Mouse (Mus musculus): Measurements from ENCODE around the gene Gm3047. TPM values are rescaled to one million over a fixed set of nuclear protein-coding genes. Genes with fewer than 3 reads are reported as not detected.

The Gm3047 gene
- not detected in 2 replicates for polyA plus RNA-seq (2015; fragmentation: Nextera tagmentation; extraction: Ambion mirVana)

DNA sequence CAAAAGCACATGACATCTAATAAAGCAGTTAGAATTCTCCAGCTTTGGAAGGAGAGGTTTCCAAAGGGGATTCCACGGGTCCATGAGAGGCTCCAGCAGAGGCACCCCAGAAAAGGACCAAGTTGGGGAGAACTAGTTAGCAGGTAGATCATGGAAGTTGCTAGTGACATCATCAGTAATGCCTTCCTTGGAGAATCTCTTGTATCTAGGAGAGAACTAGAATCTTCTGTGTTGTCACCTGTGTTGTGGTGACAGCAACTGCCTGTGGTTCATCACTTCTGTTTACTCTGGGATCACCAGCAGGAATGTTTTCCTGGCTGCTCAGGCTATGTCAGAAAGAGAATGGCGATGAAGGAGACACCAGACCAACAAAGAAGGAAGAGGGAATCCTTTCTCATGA, at the start of gene Gm3047:
Gene Gm3047 (plus strand): TSS at position 301 of the 400 bp plus-strand sequence.

Other genes starting within 250 kb of the Gm3047 start
- 0.15 TPM in 1 of 2 replicates, not detected in the other for gene Gm3149, start 238.1 kb upstream of the Gm3047 start, polyA plus RNA-seq (2015; fragmentation: Nextera tagmentation; extraction: Ambion mirVana)
- 4.2 and 4.7 TPM in 2 replicates for gene 2610042L04Rik, start 220.6 kb upstream of the Gm3047 start, polyA plus RNA-seq (2015; fragmentation: Nextera tagmentation; extraction: Ambion mirVana)
- gene Gm3159, start 157.9 kb upstream of the Gm3047 start, polyA plus RNA-seq (2015; fragmentation: Nextera tagmentation; extraction: Ambion mirVana), result not detected in 2 replicates
- gene Gm3164, start 140.0 kb upstream of the Gm3047 start, polyA plus RNA-seq (2015; fragmentation: Nextera tagmentation; extraction: Ambion mirVana), result 4.5 and 4.7 TPM in 2 replicates
- gene Gm3173, start 124.4 kb upstream of the Gm3047 start, polyA plus RNA-seq (2015; fragmentation: Nextera tagmentation; extraction: Ambion mirVana), result 0.53 TPM in 1 of 2 replicates, not detected in the other
- gene Gm3182, start 73.7 kb upstream of the Gm3047 start, polyA plus RNA-seq (2015; fragmentation: Nextera tagmentation; extraction: Ambion mirVana), result not detected in 2 replicates
- gene Gm8159, start 76.9 kb downstream of the Gm3047 start, polyA plus RNA-seq (2015; fragmentation: Nextera tagmentation; extraction: Ambion mirVana), result not detected in 2 replicates
- 1.2 and 1.7 TPM in 2 replicates for gene Gm3239, start 108.8 kb downstream of the Gm3047 start, polyA plus RNA-seq (2015; fragmentation: Nextera tagmentation; extraction: Ambion mirVana)
- not detected in 2 replicates for gene Gm7876, start 153.8 kb downstream of the Gm3047 start, polyA plus RNA-seq (2015; fragmentation: Nextera tagmentation; extraction: Ambion mirVana)
- 3.2 TPM in 2 replicates for gene Gm3252, start 171.4 kb downstream of the Gm3047 start, polyA plus RNA-seq (2015; fragmentation: Nextera tagmentation; extraction: Ambion mirVana)
- not detected in 2 replicates for gene Gm9602, start 220.9 kb downstream of the Gm3047 start, polyA plus RNA-seq (2015; fragmentation: Nextera tagmentation; extraction: Ambion mirVana)